Mouse (Mus musculus) naive thymus-derived CD4-positive, alpha-beta T cell, adult 5 months (primary cell): ENCODE results near the gene Olfr1212. TPM values are rescaled to one million over a fixed set of nuclear protein-coding genes. Genes with fewer than 3 reads are reported as not detected.

ENCODE experiments used
- polyA plus RNA-seq: library from polyadenylated mRNA; unstranded; fragments of 100-300 nt; shearing (Covaris generic); gene quantifications from one replicate; pipeline ENCODE4 v1.2.1, GENCODE M21; 2017

The Olfr1212 gene
- polyA plus RNA-seq: not detected

GRCm38 (mm10) chr2:88953669-88954068 is at the start of gene Olfr1212:
Olfr1212 (plus strand) TSS chr2:88953969.

GRCm38 (mm10) chr2:88915057-88915456 is 38.7 kb upstream of the Olfr1212 start, which contains the start of gene Olfr1209:
Olfr1209 (minus strand) TSS chr2:88915157.

GRCm38 (mm10) chr2:88938011-88938410 is 15.8 kb upstream of the Olfr1212 start, which contains the start of gene Olfr1211:
Olfr1211 (minus strand) TSS chr2:88938111.

GRCm38 (mm10) chr2:88980181-88980580 is 26.4 kb downstream of the Olfr1212 start, which contains the start of gene Gm13762:
Gm13762 (minus strand) TSS chr2:88980281.

DNA sequence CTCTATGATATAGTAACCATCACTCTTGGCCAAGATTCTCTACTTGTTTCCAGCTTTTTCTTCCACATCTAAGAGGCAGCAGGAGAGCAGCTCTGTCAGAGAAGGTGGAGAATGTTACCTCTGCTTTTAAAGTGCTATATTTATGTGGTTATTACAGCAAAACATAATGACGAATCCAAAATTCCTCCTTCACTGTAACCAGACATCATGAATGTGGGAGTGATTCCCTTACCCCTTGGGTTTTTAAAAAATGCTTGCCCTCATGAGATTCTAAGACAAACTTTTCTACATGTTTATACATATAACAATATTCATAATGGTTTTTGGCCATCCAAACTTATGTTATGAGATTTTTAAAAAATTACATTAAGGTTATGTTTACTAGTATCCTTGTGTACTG is 38.8 kb downstream of the Olfr1212 start, which contains the start of gene Olfr1214:
Olfr1214 (minus strand) TSS at position 101 of the 400 bp plus-strand sequence.

DNA sequence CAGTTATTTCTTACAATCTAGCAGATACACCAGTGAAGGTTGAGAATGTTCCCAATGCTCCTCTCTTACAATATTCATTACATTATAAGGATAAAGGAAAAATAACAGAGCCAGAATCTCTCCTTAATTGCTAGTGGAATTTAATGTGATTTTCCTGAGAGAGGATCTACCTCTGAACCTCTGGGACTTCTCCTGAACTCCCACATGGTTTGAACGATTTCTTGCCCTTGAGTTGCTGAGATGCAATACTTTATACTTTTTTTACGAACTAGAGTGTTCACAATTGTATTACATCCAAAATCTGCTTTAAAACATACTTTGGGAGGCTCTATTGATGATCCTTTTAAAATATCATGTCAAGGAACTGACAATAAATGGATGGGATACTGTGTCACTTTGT is 53.1 kb downstream of the Olfr1212 start, which contains the start of gene Olfr1215:
Olfr1215 (minus strand) TSS at position 101 of the 400 bp plus-strand sequence.

Other genes with a start within 250 kb of the Olfr1212 start
- gene Olfr1196, start 249.4 kb upstream of the Olfr1212 start, polyA plus RNA-seq: not detected
- gene Olfr1197, start 221.6 kb upstream of the Olfr1212 start, polyA plus RNA-seq: not detected
- gene Olfr1198, start 202.6 kb upstream of the Olfr1212 start, polyA plus RNA-seq: not detected
- gene Olfr1199, start 193.5 kb upstream of the Olfr1212 start, polyA plus RNA-seq: not detected
- not detected for gene Olfr1200, start 183.5 kb upstream of the Olfr1212 start, polyA plus RNA-seq
- gene Olfr1201, start 160.9 kb upstream of the Olfr1212 start, polyA plus RNA-seq: not detected
- not detected for gene Olfr1202, start 139.5 kb upstream of the Olfr1212 start, polyA plus RNA-seq
- 0.05 TPM for gene Olfr1205, start 124.2 kb upstream of the Olfr1212 start, polyA plus RNA-seq
- not detected for gene Olfr1204, start 104.7 kb upstream of the Olfr1212 start, polyA plus RNA-seq
- not detected for gene Olfr1206, start 90.7 kb upstream of the Olfr1212 start, polyA plus RNA-seq
- gene Olfr1208, start 51.7 kb upstream of the Olfr1212 start, polyA plus RNA-seq: 0.12 TPM
- gene Olfr1209, start 38.8 kb upstream of the Olfr1212 start, polyA plus RNA-seq: not detected
- gene Olfr1211, start 15.9 kb upstream of the Olfr1212 start, polyA plus RNA-seq: not detected
- gene Gm13762, start 26.3 kb downstream of the Olfr1212 start, polyA plus RNA-seq: not detected
- not detected for gene Olfr1214, start 38.7 kb downstream of the Olfr1212 start, polyA plus RNA-seq
- 0.17 TPM for gene Olfr1215, start 53.0 kb downstream of the Olfr1212 start, polyA plus RNA-seq
- not detected for gene Olfr1216, start 64.4 kb downstream of the Olfr1212 start, polyA plus RNA-seq
- 0.21 TPM for gene Olfr1217, start 78.1 kb downstream of the Olfr1212 start, polyA plus RNA-seq
- not detected for gene Olfr1218, start 107.2 kb downstream of the Olfr1212 start, polyA plus RNA-seq
- not detected for gene Olfr1219, start 129.5 kb downstream of the Olfr1212 start, polyA plus RNA-seq
- gene Olfr1220, start 152.9 kb downstream of the Olfr1212 start, polyA plus RNA-seq: 0.30 TPM
- gene Olfr1221, start 163.3 kb downstream of the Olfr1212 start, polyA plus RNA-seq: not detected
- gene Olfr1222, start 179.1 kb downstream of the Olfr1212 start, polyA plus RNA-seq: not detected
- gene Olfr1223, start 197.6 kb downstream of the Olfr1212 start, polyA plus RNA-seq: not detected
- not detected for gene Olfr1224-ps1, start 210.1 kb downstream of the Olfr1212 start, polyA plus RNA-seq
- not detected for gene Olfr1225, start 220.7 kb downstream of the Olfr1212 start, polyA plus RNA-seq
- not detected for gene Olfr1226, start 246.1 kb downstream of the Olfr1212 start, polyA plus RNA-seq